Mouse (Mus musculus) thymus, adult 2 months (tissue): ENCODE results near the gene Caprin1. TPM values are rescaled to one million over a fixed set of nuclear protein-coding genes. Genes with fewer than 3 reads are reported as not detected.

Source experiments
- DNase-seq: peaks from one replicate; pipeline ENCODE4 v3.0.0; 2021
- H3K27ac ChIP-seq: fragments of 200-500 bp; 2 replicates; pipeline ENCODE4 v1.5.1; 2012; ENCODE audit warnings: low read length, control low read depth; ENCODE audit not compliant: control insufficient read depth, insufficient read depth
- H3K27me3 ChIP-seq: fragments of 200-500 bp; 2 replicates; pipeline ENCODE4 v1.6.1; 2012; ENCODE audit warnings: mild to moderate bottlenecking, low read length, moderate library complexity, mixed read lengths; ENCODE audit not compliant: control insufficient read depth, insufficient read depth
- H3K36me3 ChIP-seq: fragments of 200-500 bp; 2 replicates; pipeline ENCODE4 v1.6.1; 2012; ENCODE audit warnings: mild to moderate bottlenecking, low read length, moderate library complexity; ENCODE audit not compliant: control insufficient read depth, insufficient read depth
- H3K4me1 ChIP-seq: fragments of 200-500 bp; replicated peaks from 2 replicates; pipeline ENCODE4 v1.6.1; 2012; ENCODE audit warnings: low read length; ENCODE audit not compliant: control insufficient read depth, insufficient read depth
- H3K4me3 ChIP-seq: fragments of 200-500 bp; 2 replicates; pipeline ENCODE4 v1.5.1; 2012; ENCODE audit warnings: mild to moderate bottlenecking, low read length, control low read depth, moderate library complexity; ENCODE audit not compliant: control insufficient read depth, insufficient read depth
- CTCF ChIP-seq: fragments of 200-500 bp; IDR thresholded peaks from 2 replicates; pipeline ENCODE4 v1.5.1; 2012; ENCODE audit warnings: mild to moderate bottlenecking, control low read depth, low read length, moderate library complexity, borderline replicate concordance; ENCODE audit not compliant: control insufficient read depth, poor library complexity, insufficient read depth; ENCODE audit errors: extremely low read depth
- POLR2A ChIP-seq: fragments of 200-500 bp; IDR thresholded peaks from 2 replicates; pipeline ENCODE4 v1.6.1; 2012; ENCODE audit warnings: mild to moderate bottlenecking, low read length, control low read depth, moderate library complexity; ENCODE audit not compliant: control insufficient read depth, poor library complexity, insufficient read depth; ENCODE audit errors: extremely low read depth
- WGBS: fragments of 180-500 bp; shearing (Covaris S2); methylation state at CpG from one replicate; pipeline ENCODE4 v1.1.7; 2018; 5-methylcytosine and 5-hydroxymethylcytosine counted together
- polyA plus RNA-seq: library from polyadenylated mRNA; depleted of rRNA; stranded (reverse); fragments of >200 nt; gene quantifications from 2 replicates; pipeline ENCODE4 v1.2.3, GENCODE M21; 2012

The Caprin1 gene
- polyA plus RNA-seq, 1 experiment: 182 TPM

- Histone ChIP-seq H3K27me3 (no peaks in the 10 kb centered on the region), H3K36me3 (no peaks in the 10 kb centered on the region), H3K4me3 (no peak overlapping the region), H3K27ac (no peak overlapping the region), H3K4me1 (no peaks in the 10 kb centered on the region; the same call in 1 of the 2 replicates)
- DNase-seq: no peak
- WGBS: 94% methylated on average over 1 of the region's 1 CpGs
- TF ChIP-seq CTCF (no peak), POLR2A (no peak)
Observed at GRCm38 (mm10) chr2:103802422-103802821, 5.0 kb upstream of the Caprin1 start.

GRCm38 (mm10) chr2:103796861-103797466 is 485 bp downstream of the Caprin1 start:
- Histone ChIP-seq H3K36me3 (peaks cover 14% of the 10 kb centered on the region), H3K4me3 (peak overlapping the region; percentile 93), H3K27me3 (no peaks in the 10 kb centered on the region), H3K27ac (peak overlapping the region; percentile 89), H3K4me1 (peaks cover 2% of the 10 kb centered on the region; the same call in 1 of the 2 replicates)
- 0 out of 2 replicates have a peak, but pooled peaks have one; percentile 17 for TF ChIP-seq POLR2A
- TF ChIP-seq CTCF: no peak
- WGBS: under 1% methylated on average over 64 of the region's 72 CpGs
- peak; percentile 85 for DNase-seq

- 0 out of 2 replicates have a peak, but pooled peaks have one; percentile 10 for TF ChIP-seq POLR2A
- peak; percentile 10; the same call in 1 of the 2 replicates for TF ChIP-seq CTCF
Observed at GRCm38 (mm10) chr2:103796211-103796860, 1.1 kb downstream of the Caprin1 start.

GRCm38 (mm10) chr2:103795843-103796210 is 1.6 kb downstream of the Caprin1 start:
- peak overlapping the region; percentile 93 for H3K4me3 ChIP-seq
- H3K27ac ChIP-seq: peak overlapping the region; percentile 89
- TF ChIP-seq CTCF: no peak
- no peak for TF ChIP-seq POLR2A
- peaks cover 19% of the 10 kb centered on the region for H3K36me3 ChIP-seq
- WGBS: 1% methylated on average over 11 of the region's 11 CpGs
- no peaks in the 10 kb centered on the region for H3K27me3 ChIP-seq
- peak; percentile 82 for DNase-seq
- H3K4me1 ChIP-seq: peaks cover 2% of the 10 kb centered on the region; the same call in 1 of the 2 replicates

More at GRCm38 (mm10) chr2:103796211-103796860, 1.1 kb downstream of the Caprin1 start:
- H3K27me3 ChIP-seq: no peaks in the 10 kb centered on the region
- peak overlapping the region; percentile 89 for H3K27ac ChIP-seq
- H3K36me3 ChIP-seq: peaks cover 19% of the 10 kb centered on the region
- peak overlapping the region; percentile 93 for H3K4me3 ChIP-seq
- peaks cover 2% of the 10 kb centered on the region; the same call in 1 of the 2 replicates for H3K4me1 ChIP-seq
- WGBS: under 1% methylated on average over 42 of the region's 42 CpGs
- DNase-seq: peak; percentile 66

- H3K36me3 ChIP-seq: peaks cover 22% of the 10 kb centered on the region
- H3K4me1 ChIP-seq: peaks cover 2% of the 10 kb centered on the region; the same call in 1 of the 2 replicates
- 97% methylated on average over 1 of the region's 1 CpGs for WGBS
Observed at GRCm38 (mm10) chr2:103792009-103792408, 5.4 kb downstream of the Caprin1 start.

GRCm38 (mm10) chr2:103785735-103786134 is 11.7 kb downstream of the Caprin1 start:
- WGBS: 85% methylated on average over 1 of the region's 1 CpGs
- no peak overlapping the region for H3K4me3 ChIP-seq
- H3K4me1 ChIP-seq: no peaks in the 10 kb centered on the region
- no peaks in the 10 kb centered on the region for H3K27me3 ChIP-seq
- H3K36me3 ChIP-seq: peaks cover 27% of the 10 kb centered on the region
- no peak overlapping the region for H3K27ac ChIP-seq
- no peak for DNase-seq
- no peak for TF ChIP-seq CTCF

More at GRCm38 (mm10) chr2:103792009-103792408, 5.4 kb downstream of the Caprin1 start:
- H3K27me3 ChIP-seq: no peaks in the 10 kb centered on the region
- no peak for DNase-seq
- H3K27ac ChIP-seq: no peak overlapping the region
- H3K4me3 ChIP-seq: no peak overlapping the region
- no peak for TF ChIP-seq CTCF
- no peak for TF ChIP-seq POLR2A
